Mouse (Mus musculus): Measurements from ENCODE around the gene Orai3. TPM values are rescaled to one million over a fixed set of nuclear protein-coding genes. Genes with fewer than 3 reads are reported as not detected.
A peak's percentile ranks its signal among the peaks of the same experiment; 100 is the strongest.

Gene Orai3
- polyA plus RNA-seq, 3 experiments from 2014 or later, result 11.3 to 14.3 (median 14.2) TPM

GRCm38 (mm10) chr7:127799738-127800137 is 30.1 kb downstream of the Orai3 start:
- ATAC-seq, result no peak

GRCm38 (mm10) chr7:127800435-127801009 is 30.9 kb downstream of the Orai3 start, which contains the start of gene Hsd3b7:
Hsd3b7 (plus strand) TSS chr7:127800604.
- peak; percentile 64 for ATAC-seq

DNA sequence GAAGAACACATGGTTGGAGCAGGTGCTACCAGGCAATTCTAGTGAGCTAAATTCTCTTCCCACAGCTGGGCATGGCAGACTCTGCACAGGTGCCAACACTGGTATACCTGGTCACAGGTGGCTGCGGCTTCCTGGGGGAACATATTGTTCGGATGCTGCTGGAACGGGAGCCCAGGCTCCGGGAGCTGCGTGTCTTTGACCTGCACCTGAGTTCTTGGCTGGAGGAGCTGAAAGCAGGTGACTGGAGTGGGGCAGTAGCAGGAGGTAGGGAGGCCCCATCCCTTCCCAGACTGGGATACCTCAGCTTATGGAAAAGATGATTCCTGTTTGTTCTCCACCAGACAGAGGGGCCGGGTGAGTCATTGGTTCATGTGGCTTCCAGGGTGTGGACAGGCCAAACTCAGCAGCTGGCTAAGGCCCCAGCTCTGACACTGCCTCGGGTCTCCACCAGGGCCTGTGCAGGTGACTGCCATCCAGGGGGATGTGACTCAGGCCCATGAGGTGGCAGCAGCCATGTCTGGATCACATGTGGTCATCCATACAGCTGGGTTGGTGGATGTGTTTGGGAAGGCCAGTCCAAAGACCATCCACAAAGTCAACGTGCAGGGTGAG is 31.5 kb downstream of the Orai3 start:
- no peak for ATAC-seq

- ATAC-seq, result no peak
Measured at GRCm38 (mm10) chr7:127802313-127802712, 32.7 kb downstream of the Orai3 start.

GRCm38 (mm10) chr7:127808821-127809220 is 39.2 kb downstream of the Orai3 start:
- ATAC-seq, result no peak

DNA sequence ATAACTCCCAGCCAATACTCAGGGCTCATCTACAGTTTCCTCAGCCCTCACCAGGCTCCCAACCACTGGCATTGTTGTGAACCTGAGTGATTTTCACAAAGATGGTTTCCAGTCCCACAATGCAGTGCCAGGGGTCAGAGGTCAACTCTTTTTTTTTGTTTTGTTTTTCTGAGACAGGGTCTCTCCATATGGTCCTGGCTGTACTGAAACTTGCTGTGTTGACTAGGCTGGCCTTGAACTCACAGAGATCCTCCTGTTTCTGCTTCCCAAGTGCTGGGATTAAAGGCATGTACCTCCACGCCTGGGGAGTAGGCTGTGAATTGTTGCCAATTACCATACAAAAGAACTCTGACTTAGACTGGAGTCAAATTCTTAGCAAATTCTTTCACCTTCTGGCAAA is 40.2 kb downstream of the Orai3 start:
- ATAC-seq, result no peak

GRCm38 (mm10) chr7:127810650-127811049 is 41.0 kb downstream of the Orai3 start:
- no peak for ATAC-seq

GRCm38 (mm10) chr7:127811240-127811639 is 41.6 kb downstream of the Orai3 start:
- no peak for ATAC-seq

GRCm38 (mm10) chr7:127812292-127812691 is 42.7 kb downstream of the Orai3 start:
- ATAC-seq, result no peak

DNA sequence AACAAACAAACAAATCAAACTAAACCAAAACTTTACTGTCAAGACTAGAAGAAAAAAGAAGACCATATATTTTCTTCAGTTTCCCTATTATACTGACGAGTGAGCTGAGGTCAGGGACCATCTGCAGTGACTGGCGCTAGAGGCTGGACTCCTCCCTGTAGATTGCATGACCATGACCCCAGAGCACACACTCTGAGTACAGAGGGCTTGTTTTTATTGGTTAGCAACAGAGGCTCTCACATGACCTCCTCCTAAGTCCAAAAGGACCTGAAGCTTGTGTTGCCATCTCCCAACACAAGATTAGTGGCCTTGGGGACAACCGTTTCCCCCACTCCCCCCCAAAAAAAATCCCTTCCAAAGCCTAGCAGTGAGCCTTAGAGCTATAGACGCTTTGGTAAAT is 44.2 kb downstream of the Orai3 start:
- no peak for ATAC-seq

GRCm38 (mm10) chr7:127814241-127814921 is 44.8 kb downstream of the Orai3 start:
- no peak for ATAC-seq

DNA sequence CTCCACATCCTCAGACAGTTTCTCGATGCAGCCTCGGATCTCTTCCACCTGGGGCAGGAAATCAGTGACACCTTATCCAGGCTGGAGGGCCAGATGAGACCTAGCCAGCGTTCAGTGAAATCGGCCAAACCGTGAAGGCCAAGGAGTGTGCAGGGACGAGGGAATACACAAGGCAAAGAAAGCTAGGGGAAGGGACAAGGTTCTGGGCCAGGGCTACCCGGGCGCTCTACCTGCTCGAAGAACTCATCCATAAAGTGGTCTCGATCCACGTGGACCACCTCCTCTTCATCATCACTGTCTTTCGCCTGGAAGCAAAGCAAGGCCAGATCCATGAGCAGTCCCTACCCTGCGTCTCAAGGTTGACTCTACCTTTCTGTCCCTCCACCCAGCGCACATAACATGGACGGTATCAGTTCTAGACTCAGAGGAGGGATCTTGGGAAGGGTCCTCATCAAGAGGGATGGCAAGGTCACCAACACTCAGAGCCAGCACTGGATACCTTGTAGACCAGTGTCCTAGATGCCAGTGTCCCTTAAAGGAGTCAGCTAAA is 45.6 kb downstream of the Orai3 start:
- no peak for ATAC-seq

DNA sequence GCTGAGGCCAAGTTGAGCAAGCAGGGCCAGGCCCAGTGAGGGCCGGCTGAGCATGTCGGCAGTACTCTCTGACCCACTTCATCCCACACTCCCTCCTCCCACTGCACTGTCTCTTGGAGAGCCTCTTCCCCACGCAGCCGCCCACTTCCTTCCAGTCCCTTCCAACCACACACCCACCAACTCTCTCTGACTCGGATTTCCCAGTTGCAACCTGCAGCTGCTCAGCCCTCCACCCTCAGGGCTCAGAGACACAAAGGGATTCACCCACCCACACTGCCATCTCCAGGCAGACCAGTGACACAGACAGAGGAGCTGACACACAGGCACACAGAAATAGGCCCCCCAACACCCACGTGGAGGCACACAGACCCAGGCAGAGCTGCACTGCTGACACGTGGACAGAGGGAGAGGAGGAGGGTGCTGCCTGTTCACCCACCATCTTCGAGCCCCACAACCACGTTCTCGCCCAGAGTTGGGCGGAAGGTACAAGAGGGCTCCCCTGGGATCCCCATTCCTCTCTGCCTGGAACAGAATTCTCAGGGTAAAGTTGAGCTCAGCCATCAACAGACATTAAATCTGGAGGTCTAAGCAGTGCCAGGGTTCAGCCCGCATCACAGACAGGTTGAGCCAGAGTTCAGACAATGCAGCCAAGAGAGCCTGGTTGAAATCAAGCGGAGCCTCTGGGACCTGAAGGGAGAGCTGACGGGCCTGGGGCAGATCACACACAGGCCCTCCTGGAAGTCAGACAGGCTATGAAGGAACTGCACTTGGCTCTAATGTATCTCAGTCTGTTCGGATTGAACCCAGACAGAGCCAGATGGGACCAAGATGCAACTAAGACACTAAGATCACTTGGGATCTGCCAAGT is 46.6 kb downstream of the Orai3 start:
- ATAC-seq, result no peak

GRCm38 (mm10) chr7:127817053-127817452 is 47.4 kb downstream of the Orai3 start:
- ATAC-seq, result no peak

DNA sequence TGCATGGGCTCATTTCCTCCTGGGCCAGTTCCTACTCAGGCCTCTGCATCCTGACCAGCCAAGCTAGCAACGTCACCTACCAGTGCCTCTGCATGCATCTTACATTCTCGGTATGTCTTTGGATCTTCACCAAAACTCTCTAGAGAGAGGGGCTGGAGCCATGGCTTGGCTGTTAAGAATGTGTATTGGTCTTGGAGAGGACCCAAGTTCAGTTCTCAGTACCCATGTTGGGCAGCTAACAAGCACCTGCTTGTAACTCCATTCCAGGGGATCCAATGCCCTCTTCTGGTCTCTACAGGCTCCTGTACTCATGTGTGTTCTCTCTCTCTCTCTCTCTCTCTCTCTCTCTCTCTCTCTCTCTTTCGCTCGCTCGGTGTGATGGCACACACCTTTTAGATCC is 48.2 kb downstream of the Orai3 start:
- ATAC-seq, result no peak

GRCm38 (mm10) chr7:127820836-127821509 is 51.4 kb downstream of the Orai3 start:
- ATAC-seq, result no peak

- no peak for ATAC-seq
Measured at GRCm38 (mm10) chr7:127822494-127822893, 52.9 kb downstream of the Orai3 start.

DNA sequence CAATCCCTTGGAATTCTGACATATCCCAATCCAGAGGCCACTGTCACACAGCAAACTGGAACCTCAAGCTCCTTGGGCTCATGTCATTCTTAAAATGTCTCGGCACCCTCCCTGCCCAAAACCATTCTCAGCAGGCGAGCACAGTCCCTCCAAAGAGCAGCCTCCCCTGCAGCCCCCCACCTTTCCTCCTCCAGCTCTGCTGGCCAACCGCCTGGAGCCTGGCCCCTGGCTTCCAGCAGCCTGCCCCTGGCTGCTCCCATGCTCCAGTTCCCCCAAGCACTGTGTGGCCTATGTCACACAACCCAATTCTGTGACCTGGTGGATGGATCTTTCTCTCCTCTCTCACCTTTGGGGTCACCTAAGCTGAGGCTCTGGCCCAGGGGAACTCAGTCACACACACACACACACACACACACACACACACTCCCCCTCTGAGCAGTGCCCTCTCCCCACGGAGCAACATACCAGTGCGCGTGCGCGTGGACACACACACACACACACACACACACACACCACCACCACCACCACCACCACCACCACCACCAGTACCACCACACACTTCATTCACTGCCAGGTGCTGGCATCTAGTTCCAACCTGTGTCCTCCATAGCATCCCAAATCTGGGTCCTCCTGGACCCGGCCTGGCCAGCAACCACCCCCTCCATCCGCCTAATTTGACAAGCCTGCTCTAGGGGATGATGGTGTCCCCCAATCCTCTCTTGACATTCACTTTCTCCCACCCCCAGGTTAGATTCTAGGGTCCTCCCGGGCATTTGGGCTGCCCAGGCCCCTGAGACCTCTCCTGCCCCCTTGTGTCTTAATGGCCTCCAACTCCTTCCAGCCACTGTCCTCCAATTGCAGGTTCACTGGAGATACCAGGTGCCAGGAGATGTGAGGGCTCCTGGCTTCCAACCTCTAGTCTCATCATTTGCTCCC is 53.9 kb downstream of the Orai3 start:
- ATAC-seq, result no peak

GRCm38 (mm10) chr7:127824176-127824871 is 54.7 kb downstream of the Orai3 start, which contains the start of the genes Stx4a and Stx1b:
Stx4a (plus strand) TSS chr7:127824294.
Stx1b (minus strand) TSS chr7:127824549.
- no peak for ATAC-seq
